Mouse (Mus musculus) spleen, postnatal 10 days (tissue): Measurements from ENCODE around the gene Sec22c.

Source experiments
- DNase-seq, 2 experiments: peaks; one replicate each; pipeline ENCODE4 v3.0.0; 2021 to 2022; ENCODE audit warnings: low spot score in 2 of 2

The Sec22c gene

GRCm38 (mm10) chr9:121704646-121705625 lies at the start of gene Sec22c:
Gene Sec22c (minus strand): TSS chr9:121705490.
- peak; percentile 91 to 95 for DNase-seq

GRCm38 (mm10) chr9:121754624-121755023 lies 49.3 kb upstream of the Sec22c start:
- no peak for DNase-seq

- no peak for DNase-seq
Observed at GRCm38 (mm10) chr9:121752774-121753173, 47.5 kb upstream of the Sec22c start.

GRCm38 (mm10) chr9:121744051-121744450 lies 38.8 kb upstream of the Sec22c start:
- no peak for DNase-seq

GRCm38 (mm10) chr9:121741168-121741567 lies 35.9 kb upstream of the Sec22c start:
- no peak for DNase-seq

- DNase-seq: no peak
Observed at GRCm38 (mm10) chr9:121740490-121740889, 35.2 kb upstream of the Sec22c start.

GRCm38 (mm10) chr9:121719347-121720331 lies 14.3 kb upstream of the Sec22c start:
- DNase-seq: peak; percentile 58 to 85

GRCm38 (mm10) chr9:121718792-121719318 lies 13.6 kb upstream of the Sec22c start, which contains the start of gene Nktr:
Gene Nktr (plus strand): TSS chr9:121719169.
- DNase-seq: peak; percentile 96 to 98

- no peak for DNase-seq
Observed at GRCm38 (mm10) chr9:121718070-121718705, 12.9 kb upstream of the Sec22c start.

GRCm38 (mm10) chr9:121717048-121717447 lies 11.8 kb upstream of the Sec22c start:
- no peak for DNase-seq

- DNase-seq: peak in 1 of 2 experiments; percentile 67
Observed at GRCm38 (mm10) chr9:121710584-121710975, 5.3 kb upstream of the Sec22c start.

- DNase-seq: peak; percentile 94 to 99
Observed at GRCm38 (mm10) chr9:121709898-121710583, 4.8 kb upstream of the Sec22c start, which contains the start of gene Ss18l2. Gene Ss18l2 (plus strand): TSS chr9:121710329.

GRCm38 (mm10) chr9:121708506-121709486 lies 3.5 kb upstream of the Sec22c start:
- DNase-seq: no peak

GRCm38 (mm10) chr9:121707801-121708200 lies 2.5 kb upstream of the Sec22c start:
- no peak for DNase-seq

GRCm38 (mm10) chr9:121706029-121706675 lies 862 bp upstream of the Sec22c start:
- DNase-seq: peak in 1 of 2 experiments; percentile 26

- peak in 1 of 2 experiments; percentile 40 for DNase-seq
Observed at GRCm38 (mm10) chr9:121704261-121704645, 1.0 kb downstream of the Sec22c start.

- DNase-seq: peak; percentile 69 to 81
Observed at GRCm38 (mm10) chr9:121697150-121698049, 7.9 kb downstream of the Sec22c start.

GRCm38 (mm10) chr9:121696626-121697025 lies 8.7 kb downstream of the Sec22c start:
- DNase-seq: no peak
